Mouse (Mus musculus) hematopoietic stem cell, adult 5-6 weeks (primary cell): ENCODE measurements around the gene Rbm41. TPM values are rescaled to one million over a fixed set of nuclear protein-coding genes. Genes with fewer than 3 reads are reported as not detected.

ENCODE experiments used
- ATAC-seq, 2 experiments: fragments of 125-278 bp in 1 of 2; replicated peaks in 1 of 2; 2 replicates each; pipeline ENCODE4 v1.8.0; 2016 to 2017; ENCODE audit warnings: inconsistent platforms in 2 of 2, mild to moderate bottlenecking in 2 of 2, moderate number of reproducible peaks in 2 of 2, low read depth in 1 of 2, moderate TSS enrichment in 1 of 2; ENCODE audit not compliant: low FRiP score in 2 of 2, poor library complexity in 2 of 2, severe bottlenecking in 2 of 2, insufficient read depth in 1 of 2, low TSS enrichment in 1 of 2
- total RNA-seq: library from RNA; stranded (forward); fragments of 172-1452, 232-1000 nt; gene quantifications from 2 replicates; pipeline ENCODE4 v1.2.3, GENCODE M21; 2017

Rbm41 gene
- 14.7 and 29.3 TPM in 2 replicates for total RNA-seq

- peak; percentile 98 for ATAC-seq
Observed at GRCm38 (mm10) chrX:139997740-139998690, at the start of gene Rbm41. TSS of gene Rbm41 (minus strand) at chrX:139998595.

- ATAC-seq: peak; percentile 39 to 82; a peak in 3 of 4 replicates
Observed at GRCm38 (mm10) chrX:139998691-139999065, 283 bp upstream of the Rbm41 start.

- ATAC-seq: no peak
Observed at GRCm38 (mm10) chrX:139982115-139982514, 16.3 kb downstream of the Rbm41 start.

GRCm38 (mm10) chrX:139933507-139933906 is 64.9 kb downstream of the Rbm41 start:
- ATAC-seq: no peak

- no peak for ATAC-seq
Observed at GRCm38 (mm10) chrX:139932472-139932871, 65.9 kb downstream of the Rbm41 start.

- no peak for ATAC-seq
Observed at GRCm38 (mm10) chrX:139920572-139920971, 77.8 kb downstream of the Rbm41 start.

- no peak for ATAC-seq
Observed at GRCm38 (mm10) chrX:139891387-139891786, 107.0 kb downstream of the Rbm41 start.

GRCm38 (mm10) chrX:139883221-139883620 is 115.2 kb downstream of the Rbm41 start:
- no peak for ATAC-seq

- ATAC-seq: no peak
Observed at GRCm38 (mm10) chrX:139877936-139878335, 120.5 kb downstream of the Rbm41 start.

- ATAC-seq: no peak
Observed at GRCm38 (mm10) chrX:139877105-139877504, 121.3 kb downstream of the Rbm41 start.

- ATAC-seq: peak; percentile 51 to 62
Observed at GRCm38 (mm10) chrX:139870938-139871791, 127.2 kb downstream of the Rbm41 start, which contains the start of gene Morc4. TSS of gene Morc4 (minus strand) at chrX:139871677.

GRCm38 (mm10) chrX:139870300-139870711 is 128.1 kb downstream of the Rbm41 start:
- peak; percentile 32 to 48; a peak in 2 of 4 replicates for ATAC-seq

GRCm38 (mm10) chrX:139859402-139859801 is 139.0 kb downstream of the Rbm41 start:
- no peak for ATAC-seq

- ATAC-seq: no peak
Observed at GRCm38 (mm10) chrX:139854795-139855194, 143.6 kb downstream of the Rbm41 start.

GRCm38 (mm10) chrX:139841091-139841490 is 157.3 kb downstream of the Rbm41 start:
- no peak for ATAC-seq
